Mouse (Mus musculus) small intestine, adult 2 months (tissue): ENCODE data around the gene Ackr2. TPM values are rescaled to one million over a fixed set of nuclear protein-coding genes. Genes with fewer than 3 reads are reported as not detected.
A peak's percentile ranks its signal among the peaks of the same experiment; 100 is the strongest.

Experiments
- H3K27ac ChIP-seq: fragments of 200-500 bp; 2 replicates; pipeline ENCODE4 v1.5.1; 2012; ENCODE audit warnings: low read depth, low read length, control low read depth, inconsistent platforms; ENCODE audit not compliant: insufficient read depth
- H3K27me3 ChIP-seq: fragments of 200-500 bp; 2 replicates; pipeline ENCODE4 v1.6.1; 2012; ENCODE audit warnings: mild to moderate bottlenecking, moderate library complexity, low read length, inconsistent platforms; ENCODE audit not compliant: control insufficient read depth, insufficient read depth
- H3K36me3 ChIP-seq: fragments of 200-500 bp; 2 replicates; pipeline ENCODE4 v1.6.1; 2012; ENCODE audit warnings: mild to moderate bottlenecking, low read length, control low read depth, inconsistent platforms; ENCODE audit not compliant: control insufficient read depth, insufficient read depth
- H3K4me1 ChIP-seq: fragments of 200-500 bp; 2 replicates; pipeline ENCODE4 v1.6.1; 2012; ENCODE audit warnings: low read length, inconsistent platforms, mixed read lengths; ENCODE audit not compliant: control insufficient read depth, insufficient read depth, insufficient read length
- H3K4me3 ChIP-seq: fragments of 200-500 bp; 2 replicates; pipeline ENCODE4 v1.5.1; 2012; ENCODE audit warnings: low read depth, mild to moderate bottlenecking, control low read depth, inconsistent platforms, low read length, moderate library complexity
- CTCF ChIP-seq: fragments of 200-500 bp; IDR thresholded peaks from 2 replicates; pipeline ENCODE4 v1.5.1; 2012; ENCODE audit warnings: low read depth, mild to moderate bottlenecking, control low read depth, inconsistent platforms, low read length, moderate library complexity, mixed read lengths; ENCODE audit not compliant: insufficient replicate concordance, insufficient read length; ENCODE audit errors: extremely low read depth
- POLR2A ChIP-seq: fragments of 200-500 bp; IDR thresholded peaks from 2 replicates; pipeline ENCODE4 v1.6.1; 2012; ENCODE audit warnings: low read depth, mild to moderate bottlenecking, control low read depth, inconsistent platforms, low read length, moderate library complexity
- WGBS: fragments of 180-500 bp; shearing (Covaris S2); methylation state at CpG from one replicate; pipeline ENCODE4 v1.1.7; 2018; 5-methylcytosine and 5-hydroxymethylcytosine counted together
- polyA plus RNA-seq: library from polyadenylated mRNA; depleted of rRNA; stranded (reverse); fragments of >200 nt; gene quantifications from 2 replicates; pipeline ENCODE4 v1.2.3, GENCODE M21; 2012

The Ackr2 gene
- polyA plus RNA-seq, 1 experiment, result 1.4 TPM

- 82% methylated on average over 9 of the region's 9 CpGs for WGBS
- no peak overlapping the region for H3K4me3 ChIP-seq
- no peak overlapping the region for H3K27ac ChIP-seq
- no peaks in the 10 kb centered on the region for H3K27me3 ChIP-seq
- no peak for TF ChIP-seq POLR2A
- TF ChIP-seq CTCF, result no peak
- H3K4me1 ChIP-seq, result no peaks in the 10 kb centered on the region; the same call in 1 of the 2 replicates
- H3K36me3 ChIP-seq, result no peaks in the 10 kb centered on the region
These were observed 6.9 kb upstream of the Ackr2 start for GRCm38 (mm10) chr9:121891301-121891700.

GRCm38 (mm10) chr9:121892057-121892687 is 6.0 kb upstream of the Ackr2 start:
- Histone ChIP-seq H3K27ac (no peak overlapping the region), H3K27me3 (no peaks in the 10 kb centered on the region), H3K4me3 (no peak overlapping the region), H3K4me1 (no peaks in the 10 kb centered on the region; the same call in 1 of the 2 replicates), H3K36me3 (no peaks in the 10 kb centered on the region)
- TF ChIP-seq CTCF (no peak), POLR2A (no peak)
- WGBS, result 79% methylated on average over 12 of the region's 12 CpGs

GRCm38 (mm10) chr9:121894447-121894846 is 3.7 kb upstream of the Ackr2 start:
- no peak overlapping the region for H3K27ac ChIP-seq
- no peak for TF ChIP-seq CTCF
- TF ChIP-seq POLR2A, result no peak
- WGBS, result 84% methylated on average over 7 of the region's 7 CpGs
- H3K27me3 ChIP-seq, result no peaks in the 10 kb centered on the region
- H3K36me3 ChIP-seq, result no peaks in the 10 kb centered on the region
- H3K4me1 ChIP-seq, result no peaks in the 10 kb centered on the region; the same call in 1 of the 2 replicates
- no peak overlapping the region for H3K4me3 ChIP-seq

- H3K36me3 ChIP-seq, result no peaks in the 10 kb centered on the region
- no peaks in the 10 kb centered on the region; the same call in 1 of the 2 replicates for H3K4me1 ChIP-seq
- no peak overlapping the region for H3K27ac ChIP-seq
- no peaks in the 10 kb centered on the region for H3K27me3 ChIP-seq
- 60% methylated on average over 7 of the region's 7 CpGs for WGBS
- no peak overlapping the region for H3K4me3 ChIP-seq
- TF ChIP-seq CTCF (no peak), POLR2A (no peak)
These were observed 2.7 kb upstream of the Ackr2 start for GRCm38 (mm10) chr9:121895392-121895993.

- H3K4me3 ChIP-seq, result no peak overlapping the region
- peak overlapping the region; percentile 40; the same call in 1 of the 2 replicates for H3K27ac ChIP-seq
- no peaks in the 10 kb centered on the region for H3K36me3 ChIP-seq
- no peaks in the 10 kb centered on the region for H3K4me1 ChIP-seq
- no peaks in the 10 kb centered on the region for H3K27me3 ChIP-seq
- no peak for TF ChIP-seq CTCF
- no peak for TF ChIP-seq POLR2A
- WGBS, result 64% methylated on average over 4 of the region's 4 CpGs
These were observed 1.3 kb upstream of the Ackr2 start for GRCm38 (mm10) chr9:121896820-121897219.

- Histone ChIP-seq H3K4me1 (no peaks in the 10 kb centered on the region), H3K27ac (no peak overlapping the region), H3K27me3 (no peaks in the 10 kb centered on the region), H3K4me3 (no peak overlapping the region), H3K36me3 (no peaks in the 10 kb centered on the region)
- TF ChIP-seq CTCF, result no peak
- whole genome bisulfite sequencing, result 42% methylated on average over 6 of the region's 6 CpGs
These were observed 1.2 kb downstream of the Ackr2 start for GRCm38 (mm10) chr9:121899306-121899705.

- 81% methylated on average over 5 of the region's 5 CpGs for WGBS
- no peak overlapping the region for H3K4me3 ChIP-seq
- no peak overlapping the region for H3K27ac ChIP-seq
- TF ChIP-seq CTCF (no peak), POLR2A (no peak)
- H3K36me3 ChIP-seq, result no peaks in the 10 kb centered on the region
- no peaks in the 10 kb centered on the region for H3K27me3 ChIP-seq
- H3K4me1 ChIP-seq, result no peaks in the 10 kb centered on the region
These were observed 2.2 kb downstream of the Ackr2 start for GRCm38 (mm10) chr9:121900282-121900855.
